Mouse (Mus musculus) fat pad, adult 2 months (tissue): Measurements from ENCODE around the gene Map2.
A peak's percentile ranks its signal among the peaks of the same experiment; 100 is the strongest.

Experiments
- DNase-seq: peaks from one replicate; pipeline ENCODE4 v3.0.0-alpha.2; 2011; ENCODE audit warnings: low read depth, low spot score; ENCODE audit errors: extremely low read depth

The Map2 gene

DNA sequence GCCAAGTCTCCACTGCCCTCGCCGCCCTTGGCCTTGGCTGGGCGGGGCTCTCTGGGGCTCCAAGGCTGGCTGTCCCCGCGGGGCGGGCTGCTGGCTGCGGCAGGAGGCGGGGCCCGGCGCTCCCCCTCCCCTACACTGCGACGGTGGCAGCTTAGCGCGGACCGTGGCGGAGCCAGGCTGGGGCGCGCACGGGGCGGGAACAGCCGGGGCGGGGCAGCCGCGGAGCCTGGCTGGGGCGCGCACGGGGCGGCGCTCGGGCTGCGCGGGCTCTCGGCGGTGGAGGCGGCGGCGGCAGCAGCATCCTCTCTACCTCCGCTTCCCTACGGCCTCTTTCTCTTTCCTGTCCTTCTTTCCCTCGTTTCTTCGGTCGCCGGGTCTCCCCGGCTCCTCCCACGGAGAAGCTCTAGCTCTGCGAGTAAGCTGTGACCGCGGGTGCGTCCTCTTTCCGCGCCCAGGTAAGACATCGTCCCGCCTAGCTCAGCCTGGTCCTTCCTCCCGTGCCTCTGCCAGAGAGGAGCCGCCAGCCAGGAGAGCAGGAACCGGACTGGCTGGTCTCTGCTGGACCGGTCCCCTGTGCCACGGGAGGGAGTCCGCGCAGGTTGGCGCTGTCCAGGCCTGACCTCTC, at the start of gene Map2:
Map2 (plus strand) TSS at position 233 of the 625 bp plus-strand sequence.
- DNase-seq: no peak

DNA sequence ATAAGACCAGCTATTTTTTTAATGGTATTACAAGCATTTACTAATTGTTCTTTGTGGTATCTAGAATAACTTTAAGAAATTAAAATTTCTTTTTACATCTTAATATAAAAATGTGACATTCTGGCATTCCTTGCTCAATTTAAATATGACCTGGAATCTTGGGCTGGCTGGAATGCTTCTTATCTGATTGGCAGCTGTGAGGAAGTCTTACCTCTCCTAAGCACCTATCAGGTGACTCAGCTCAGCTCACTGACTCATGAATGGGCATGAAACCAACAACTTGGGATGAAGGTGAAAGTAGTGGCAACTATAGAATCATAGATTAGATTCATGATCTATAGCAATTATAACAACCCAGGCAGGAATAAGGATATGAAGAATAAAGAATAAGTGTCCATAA, 42.1 kb upstream of the Map2 start:
- DNase-seq: no peak

DNA sequence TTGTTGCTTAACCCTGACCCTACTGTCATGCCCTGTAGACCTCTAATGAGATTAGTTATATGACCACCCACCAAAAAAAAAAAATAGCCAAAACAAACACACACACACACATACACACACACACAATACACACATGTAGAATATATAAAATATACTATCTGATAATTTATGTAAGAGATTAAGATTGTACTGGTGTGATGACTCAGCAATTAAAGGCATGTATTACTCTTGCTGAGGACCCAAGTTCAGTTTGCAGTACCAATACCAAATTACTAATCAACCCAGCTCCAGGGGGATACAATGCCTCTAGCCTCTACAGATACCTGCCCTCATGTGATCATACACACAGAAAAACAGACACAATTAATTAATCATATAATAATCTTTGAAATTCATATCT, 39.7 kb upstream of the Map2 start:
- no peak for DNase-seq

- DNase-seq: peak; percentile 85
Measured at GRCm38 (mm10) chr1:66140686-66141085, 34.4 kb upstream of the Map2 start.

GRCm38 (mm10) chr1:66145180-66145579, 29.9 kb upstream of the Map2 start:
- no peak for DNase-seq

DNA sequence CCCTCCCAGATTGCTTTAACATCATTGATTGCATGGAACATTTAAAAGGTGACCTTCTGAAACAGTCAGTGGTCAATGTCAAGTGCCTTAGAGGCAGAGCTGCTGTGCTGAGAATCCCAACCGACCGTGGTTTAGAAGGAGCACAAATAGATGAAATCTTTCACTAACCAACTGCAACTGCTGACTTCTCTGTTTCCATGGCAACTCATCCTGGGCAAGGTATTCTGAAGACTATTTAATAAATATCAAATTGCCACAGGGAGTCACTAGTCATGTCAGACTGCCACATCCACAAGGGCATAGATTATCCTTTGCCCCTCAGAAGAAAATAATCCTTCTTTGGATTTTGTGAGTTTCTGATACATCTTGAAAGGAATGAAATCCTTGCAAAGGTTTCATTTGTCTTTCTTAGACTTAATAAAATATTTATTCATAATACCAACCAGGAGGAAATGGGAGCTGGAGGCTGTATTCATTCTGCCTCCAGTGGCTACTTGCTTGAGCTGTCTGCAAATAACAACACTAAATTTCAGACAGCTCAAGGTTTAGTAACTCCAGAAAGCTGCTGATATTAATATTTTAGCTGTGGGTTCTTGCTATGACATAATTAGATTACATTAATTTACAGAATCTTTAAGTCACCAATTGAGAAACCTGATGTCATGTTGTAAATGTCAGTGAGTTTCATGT, 26.1 kb upstream of the Map2 start:
- no peak for DNase-seq

DNA sequence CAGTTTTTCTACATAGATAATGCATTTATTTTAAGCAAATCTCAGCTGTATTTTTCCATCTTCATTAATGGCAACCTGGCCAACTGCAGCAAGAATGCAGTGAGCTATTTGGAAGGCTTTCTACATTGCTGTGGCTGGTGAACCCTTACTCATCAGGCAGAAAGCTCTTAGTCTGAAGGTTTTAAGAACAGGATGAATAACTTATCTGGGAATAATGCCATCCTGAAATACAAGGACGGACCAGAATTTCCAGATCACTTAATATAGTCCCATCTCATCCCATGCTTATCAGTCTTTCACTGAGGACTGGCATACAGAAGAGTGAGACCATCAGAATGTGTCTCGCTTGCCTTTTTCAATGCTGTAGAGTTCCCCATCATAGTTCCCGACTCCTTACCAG, 24.3 kb upstream of the Map2 start:
- no peak for DNase-seq

DNA sequence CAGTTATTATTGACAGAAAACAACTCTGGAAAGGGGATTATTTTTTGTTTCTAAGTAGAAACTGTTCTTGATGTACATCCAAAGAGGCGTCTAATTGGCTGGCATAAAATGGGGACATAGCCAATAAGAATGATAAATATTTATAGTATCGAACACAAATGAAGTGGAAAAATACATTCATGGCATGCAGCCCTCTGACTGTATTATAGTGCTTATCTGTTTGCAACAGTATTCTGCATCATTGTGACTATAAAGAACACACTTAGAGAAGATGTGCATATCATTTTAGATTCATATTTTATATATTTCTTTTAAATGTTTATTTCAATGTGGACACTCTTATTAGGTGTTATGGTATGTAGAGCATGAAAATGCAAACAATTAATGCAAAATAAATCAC, 17.9 kb upstream of the Map2 start:
- DNase-seq: no peak

GRCm38 (mm10) chr1:66157589-66157988, 17.5 kb upstream of the Map2 start:
- no peak for DNase-seq

- DNase-seq: no peak
Measured at GRCm38 (mm10) chr1:66164648-66165047, 10.4 kb upstream of the Map2 start.

- no peak for DNase-seq
Measured at GRCm38 (mm10) chr1:66168722-66169121, 6.4 kb upstream of the Map2 start.

GRCm38 (mm10) chr1:66172127-66172526, 2.9 kb upstream of the Map2 start:
- no peak for DNase-seq

DNA sequence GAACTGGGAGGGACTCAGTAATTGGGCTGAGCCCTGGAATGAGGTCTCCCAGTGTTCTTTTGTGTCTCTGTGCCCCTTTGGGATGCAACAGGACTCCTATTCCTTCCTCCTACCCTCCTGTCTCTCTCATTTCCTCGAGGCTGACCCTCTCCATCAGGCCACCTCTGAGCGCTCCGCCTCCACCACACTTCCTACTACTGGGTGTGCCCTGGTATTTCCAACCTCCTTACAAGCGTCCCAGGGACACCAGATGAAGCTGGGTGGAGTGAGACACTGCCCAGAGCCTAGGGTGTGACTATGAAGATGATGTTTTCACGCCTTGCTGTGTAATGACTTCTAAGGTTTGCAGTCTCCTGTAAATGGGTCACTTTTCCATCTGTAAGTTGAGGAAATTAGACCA, 1.4 kb upstream of the Map2 start:
- DNase-seq: no peak

GRCm38 (mm10) chr1:66176012-66176837, 1.2 kb downstream of the Map2 start:
- no peak for DNase-seq

DNA sequence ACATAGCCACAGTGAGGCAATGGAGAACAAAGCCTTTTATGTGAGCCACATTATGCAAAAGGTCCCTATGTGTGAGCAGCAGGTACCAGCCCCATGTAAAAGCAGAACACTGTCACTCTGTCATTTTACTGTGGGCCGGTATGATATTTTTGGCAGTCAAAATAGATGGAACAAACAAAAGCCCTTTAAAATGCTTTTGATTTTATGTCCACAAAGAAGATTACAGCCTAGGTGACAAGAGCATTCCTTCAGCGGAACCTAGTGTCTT, 1.7 kb downstream of the Map2 start:
- DNase-seq: no peak

DNA sequence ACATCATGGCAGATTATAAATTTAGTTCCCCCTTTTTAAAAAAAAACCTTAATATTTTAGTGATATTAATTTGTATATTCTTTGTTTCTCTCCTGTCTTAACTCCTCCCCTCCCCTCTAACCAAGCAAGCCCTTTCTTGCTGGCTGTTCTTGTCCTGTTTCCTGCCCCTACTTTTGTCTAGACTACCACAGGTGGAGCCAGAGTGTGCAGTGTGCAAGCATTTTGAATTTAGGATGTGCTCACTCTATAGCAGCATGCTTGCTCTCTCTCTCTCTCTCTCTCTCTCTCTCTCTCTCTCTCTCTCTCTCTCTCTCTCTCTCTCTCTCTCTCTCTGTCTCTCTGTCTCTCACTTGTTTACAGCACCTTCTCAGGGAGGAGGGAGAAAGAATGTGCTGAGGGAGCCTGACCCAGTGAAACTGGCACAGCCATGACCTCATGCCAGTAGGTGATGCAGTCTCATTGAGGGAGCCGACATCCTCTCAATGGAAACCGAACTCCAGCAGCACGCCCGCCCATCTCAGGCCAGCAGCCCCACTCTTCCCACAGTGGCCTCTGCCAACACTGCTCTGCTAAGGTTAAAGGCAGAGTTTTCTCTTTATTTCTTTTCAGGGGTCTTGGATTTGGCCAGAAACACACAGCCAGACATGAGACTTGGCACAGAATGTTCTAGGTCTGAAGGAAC, 2.6 kb downstream of the Map2 start:
- no peak for DNase-seq

GRCm38 (mm10) chr1:66187016-66187681, 12.1 kb downstream of the Map2 start:
- DNase-seq: no peak

DNA sequence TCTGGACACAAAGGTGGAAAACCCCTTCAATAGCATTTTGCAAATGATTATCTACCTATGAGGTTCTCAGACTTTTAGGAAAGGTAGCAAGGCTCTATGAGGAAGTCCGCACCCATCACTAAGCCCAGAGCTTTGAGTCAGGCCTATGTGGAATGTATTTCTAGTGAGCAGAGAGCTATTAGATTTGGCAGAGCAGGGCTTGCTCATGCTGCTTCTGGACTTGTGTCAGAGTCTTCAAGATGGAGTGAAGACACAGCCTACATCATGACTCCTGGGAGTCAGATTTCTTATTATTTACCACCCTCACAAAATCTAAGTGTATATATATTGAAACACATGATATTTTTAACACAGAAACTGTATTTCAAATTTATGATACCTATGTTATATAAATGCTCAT, 17.3 kb downstream of the Map2 start:
- no peak for DNase-seq

DNA sequence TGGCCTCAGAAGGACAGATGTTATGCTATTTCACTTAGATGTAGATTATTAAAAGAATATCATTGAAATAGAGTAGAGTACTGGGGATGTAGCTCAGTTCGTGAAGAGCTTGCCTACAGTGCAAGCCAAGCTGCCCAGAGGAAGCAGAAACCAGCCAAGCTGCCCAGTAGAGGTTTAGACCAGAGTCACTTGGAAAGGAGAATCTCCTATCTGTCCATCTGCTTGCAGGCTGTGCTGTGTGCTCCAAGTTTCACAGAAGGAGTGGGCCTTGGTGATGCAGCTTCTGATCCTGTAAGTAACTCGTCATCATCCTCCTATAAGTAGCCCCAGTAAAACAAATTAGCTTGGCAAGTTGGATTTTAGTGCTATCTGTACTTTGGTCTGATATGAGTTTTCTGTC, 17.8 kb downstream of the Map2 start:
- DNase-seq: no peak

DNA sequence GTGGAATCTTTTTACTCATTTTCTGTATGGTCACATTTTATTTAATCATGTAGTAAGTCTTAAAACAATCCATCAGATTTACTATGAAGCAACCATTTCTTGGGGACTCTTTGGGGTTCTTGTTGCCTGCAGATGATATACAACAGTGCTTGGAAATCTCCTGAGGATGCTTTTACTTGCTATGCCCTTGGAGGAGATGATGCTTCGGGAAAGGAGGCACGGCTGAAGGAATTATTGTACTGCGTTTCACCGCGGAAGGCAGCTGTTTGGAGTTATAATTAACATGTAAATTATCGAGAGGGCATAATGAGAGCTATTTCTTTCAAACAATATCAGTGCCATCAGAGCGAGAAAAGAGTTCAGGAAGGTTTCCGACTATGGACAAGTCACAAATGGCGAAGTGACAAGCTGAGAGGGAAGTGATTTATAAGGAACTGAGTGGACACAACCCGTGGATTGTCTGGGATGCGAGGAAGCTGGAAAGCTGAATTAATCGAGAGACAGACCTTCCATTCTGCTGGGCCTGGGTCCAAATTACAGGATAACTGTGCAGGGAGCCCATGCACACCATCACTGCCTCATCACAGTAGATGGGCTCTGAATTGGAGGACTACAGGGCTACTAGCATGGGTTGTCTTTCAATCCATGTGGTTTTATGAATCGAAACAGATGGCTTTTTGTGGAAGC, 20.1 kb downstream of the Map2 start:
- no peak for DNase-seq

DNA sequence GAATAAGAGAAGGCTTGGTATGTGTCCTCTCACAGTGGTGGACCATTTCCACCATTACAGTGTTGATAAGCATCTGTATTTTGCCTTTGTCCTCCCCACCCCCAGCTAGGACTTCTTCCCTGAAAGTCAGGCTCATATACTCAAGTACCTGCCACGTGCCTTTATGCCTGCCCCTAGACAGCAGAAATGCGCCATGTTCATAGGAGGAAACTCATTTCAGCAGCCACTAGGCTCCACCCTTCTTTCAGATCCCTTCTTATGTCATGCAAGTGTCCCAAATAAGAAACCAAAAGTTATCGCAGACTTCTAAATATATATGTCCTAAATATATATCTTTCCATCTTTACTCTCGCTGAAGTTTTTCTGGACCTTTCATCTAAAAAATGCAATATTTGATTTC, 21.2 kb downstream of the Map2 start:
- no peak for DNase-seq
